Mouse (Mus musculus): Measurements from ENCODE around the gene Begain. TPM values are rescaled to one million over a fixed set of nuclear protein-coding genes. Genes with fewer than 3 reads are reported as not detected.

Gene Begain
- polyA plus RNA-seq (2016; fragmentation: Nextera tagmentation; extraction: Ambion mirVana) = 2.2 and 2.3 TPM in 2 replicates

DNA sequence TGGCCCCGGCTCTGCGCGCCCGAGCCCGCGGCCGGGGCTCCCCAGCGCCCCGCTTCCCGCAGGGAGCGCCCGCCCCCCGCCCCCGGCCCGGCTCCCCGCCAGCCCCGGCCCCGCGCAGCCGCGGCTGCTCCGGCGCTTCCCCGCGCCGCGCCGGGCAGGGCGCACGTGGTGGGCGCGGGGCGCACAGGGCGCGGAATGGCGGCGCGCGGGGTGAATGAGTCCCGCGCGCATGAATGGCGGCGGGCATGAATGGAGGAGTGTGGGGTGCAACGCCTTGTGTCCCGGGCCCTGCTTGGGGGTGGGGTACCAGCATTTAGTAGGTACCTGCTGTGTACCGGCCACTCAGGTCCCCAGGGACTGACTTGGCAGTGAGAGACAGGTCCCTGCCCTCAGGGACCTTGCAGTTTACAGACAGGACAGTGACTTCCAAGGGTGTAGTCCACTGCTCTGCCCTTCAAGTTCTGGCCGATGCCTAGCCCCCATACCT lies at the start of gene Begain:
TSS of gene Begain (minus strand) at position 51 of the 487 bp plus-strand sequence.
- Histone ChIP-seq H3K27ac (peak within 1 kb of the TSS; percentile 89), H3K4me1 (peaks cover 20% of the 10 kb centered on the region), H3K36me3 (replicated peaks) (no peaks in the 10 kb centered on the region), H3K9me3 (no peaks in the 10 kb centered on the region; the same call in 1 of the 2 replicates), H3K4me3 (peak within 1 kb of the TSS; percentile 66), H3K27me3 (ENCODE audit: poor library complexity, severe bottlenecking) (peaks cover 55% of the 10 kb centered on the region)
- WGBS = 2% methylated on average over 48 of the region's 48 CpGs
- DNase-seq (ENCODE audit: extremely low spot score, low spot score) = no peak

DNA sequence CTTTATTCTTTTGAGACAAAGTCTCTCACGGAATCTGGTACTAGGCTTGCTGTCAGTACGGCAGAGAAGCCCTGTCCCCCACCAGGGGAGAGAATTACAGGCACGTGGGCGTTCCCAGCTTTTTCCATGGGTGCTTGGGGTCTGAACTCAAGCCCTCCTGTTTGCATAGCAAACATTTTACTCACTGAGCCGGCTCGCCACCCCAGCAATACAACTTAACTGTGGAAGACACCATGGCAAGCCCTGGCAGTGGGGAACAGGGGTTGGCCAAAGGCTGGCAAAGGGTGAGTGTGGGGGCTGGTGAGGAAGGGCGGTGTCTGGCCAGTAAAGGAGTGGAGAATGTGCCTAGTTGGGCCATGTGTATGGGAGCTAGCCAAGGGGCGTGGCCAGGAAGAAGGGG lies 47.7 kb upstream of the Begain start:
- Histone ChIP-seq H3K4me1 (peaks cover 17% of the 10 kb centered on the region), H3K27me3 (ENCODE audit: poor library complexity, severe bottlenecking) (no peaks in the 10 kb centered on the region)
- 70% methylated on average over 8 of the region's 8 CpGs for WGBS

DNA sequence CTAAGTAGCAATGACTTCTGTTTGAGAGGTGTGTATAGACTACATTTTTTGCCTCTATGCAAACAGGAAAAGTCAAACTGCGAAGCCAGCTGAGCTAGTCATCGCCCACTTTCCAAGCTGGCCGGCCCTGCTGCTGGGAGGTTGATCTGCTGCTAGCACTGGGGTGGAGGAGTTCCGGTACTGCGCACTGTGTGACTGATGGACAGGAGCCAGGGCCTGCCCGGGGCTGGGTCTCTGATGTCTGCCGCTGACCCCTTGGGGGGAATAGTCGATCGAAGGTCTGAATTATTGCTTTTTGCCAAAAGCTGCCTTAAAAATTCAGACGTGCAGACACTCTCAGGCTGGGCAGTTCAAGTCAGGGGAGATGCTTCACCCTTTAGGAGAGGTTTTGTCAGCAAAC lies 47.1 kb upstream of the Begain start:
- no peak for DNase-seq (ENCODE audit: extremely low spot score, low spot score)
- Histone ChIP-seq H3K4me1 (peaks cover 17% of the 10 kb centered on the region), H3K27ac (no peak overlapping the region), H3K27me3 (ENCODE audit: poor library complexity, severe bottlenecking) (no peaks in the 10 kb centered on the region), H3K9me3 (no peaks in the 10 kb centered on the region), H3K4me3 (no peak overlapping the region), H3K36me3 (replicated peaks) (no peaks in the 10 kb centered on the region)
- WGBS = 87% methylated on average over 10 of the region's 10 CpGs

More for the DNA sequence above, 47.7 kb upstream of the Begain start:
- Histone ChIP-seq H3K36me3 (replicated peaks) (no peaks in the 10 kb centered on the region), H3K9me3 (no peaks in the 10 kb centered on the region), H3K27ac (no peak overlapping the region), H3K4me3 (no peak overlapping the region)
- no peak for DNase-seq (ENCODE audit: extremely low spot score, low spot score)

DNA sequence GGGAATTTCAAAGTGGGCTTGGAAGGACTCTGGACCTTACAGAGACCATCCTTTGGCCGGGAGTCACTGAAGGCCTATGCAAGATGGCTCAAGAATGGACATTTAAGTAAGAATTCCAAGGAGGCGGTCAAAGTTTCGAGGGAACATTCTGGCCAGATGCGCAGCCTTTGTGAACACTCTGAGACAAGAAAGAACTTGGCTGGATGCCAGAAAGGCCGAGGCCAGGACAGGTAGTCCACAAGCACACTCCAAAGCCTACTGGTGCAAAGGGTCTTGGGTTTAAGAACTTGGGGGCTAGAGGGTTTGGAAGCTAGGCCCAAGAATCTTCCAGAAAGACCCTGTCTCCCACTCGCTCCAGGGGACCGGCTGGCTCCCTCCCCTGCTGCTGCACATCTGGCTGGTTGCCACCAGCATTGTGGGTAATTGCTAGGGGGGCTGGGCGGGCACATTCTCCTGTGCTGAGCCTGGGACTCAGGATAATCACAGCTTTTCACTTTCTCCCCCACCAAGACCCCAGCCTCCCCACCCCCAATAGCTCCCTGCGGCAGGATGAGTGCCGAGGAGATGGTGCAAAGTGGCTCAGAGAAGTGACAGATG lies 45.1 kb upstream of the Begain start:
- Histone ChIP-seq H3K36me3 (replicated peaks) (no peaks in the 10 kb centered on the region), H3K9me3 (no peaks in the 10 kb centered on the region), H3K27me3 (ENCODE audit: poor library complexity, severe bottlenecking) (no peaks in the 10 kb centered on the region), H3K27ac (peak overlapping the region; percentile 51), H3K4me3 (no peak overlapping the region), H3K4me1 (peaks cover 17% of the 10 kb centered on the region)
- DNase-seq (ENCODE audit: extremely low spot score, low spot score) = no peak
- 68% methylated on average over 10 of the region's 10 CpGs for WGBS

DNA sequence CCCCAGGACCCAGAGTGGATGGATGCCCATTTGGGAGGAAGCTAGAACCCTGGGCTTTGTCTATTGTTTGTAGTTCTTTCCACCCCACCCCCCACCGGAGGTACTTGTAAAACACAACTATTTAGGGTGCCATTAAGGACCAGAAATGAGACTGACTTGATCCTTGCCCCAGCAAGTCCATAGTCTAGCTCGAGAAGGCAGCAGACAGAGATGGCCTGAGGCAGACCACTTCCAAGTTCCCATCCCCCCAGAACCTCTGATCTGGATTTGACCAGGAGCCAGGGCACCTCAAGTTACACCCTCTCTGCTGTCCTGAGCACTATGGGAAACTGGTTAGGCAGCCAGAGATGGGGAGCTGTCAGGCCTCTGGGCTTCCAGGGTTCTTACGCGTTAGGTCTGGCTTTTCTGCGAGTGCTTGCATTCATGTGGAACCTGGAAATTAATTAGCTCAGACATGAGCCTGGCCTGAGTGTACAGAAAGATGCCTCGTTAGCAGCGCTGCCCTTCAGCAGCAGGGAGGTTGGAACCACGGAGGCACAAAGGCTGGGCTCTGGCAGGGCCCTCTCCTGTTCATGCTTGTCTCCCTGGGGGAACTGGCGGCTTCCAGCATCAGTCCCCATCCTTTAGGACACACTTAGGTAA lies 44.5 kb upstream of the Begain start:
- no peak for DNase-seq (ENCODE audit: extremely low spot score, low spot score)
- WGBS = 58% methylated on average over 9 of the region's 9 CpGs
- peak overlapping the region; percentile 51; the same call in 1 of the 2 replicates for H3K27ac ChIP-seq

DNA sequence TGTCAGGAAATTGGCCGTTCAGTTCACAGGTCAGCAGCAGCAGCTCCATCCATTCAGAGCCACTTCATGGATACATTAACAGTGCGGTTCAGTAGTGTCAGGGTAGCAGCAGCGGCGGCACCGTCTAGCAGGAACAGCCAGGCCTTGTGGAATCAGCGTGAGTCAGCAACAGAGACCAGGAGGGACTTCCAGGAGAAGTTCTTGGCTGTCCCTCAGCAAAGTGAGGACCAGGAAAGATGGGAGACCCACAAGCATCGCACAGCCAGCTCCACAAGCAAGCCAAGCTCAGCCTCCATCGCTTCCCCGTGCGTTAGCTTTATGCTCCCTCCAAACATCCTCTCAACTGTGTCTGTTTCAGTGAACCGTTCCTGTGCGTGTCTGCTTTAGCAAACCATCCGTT lies 40.9 kb upstream of the Begain start:
- WGBS = 92% methylated on average over 13 of the region's 13 CpGs
- no peaks in the 10 kb centered on the region for H3K36me3 ChIP-seq (replicated peaks)
- H3K27me3 ChIP-seq (ENCODE audit: poor library complexity, severe bottlenecking) = no peaks in the 10 kb centered on the region
- peaks cover 15% of the 10 kb centered on the region for H3K4me1 ChIP-seq
- H3K27ac ChIP-seq = no peak overlapping the region
- no peak for DNase-seq (ENCODE audit: extremely low spot score, low spot score)
- H3K9me3 ChIP-seq = 0 out of 2 replicates have a peak, but pooled peaks cover 5% of the 10 kb centered on the region
- H3K4me3 ChIP-seq = no peak overlapping the region

More for the DNA sequence above, 44.5 kb upstream of the Begain start:
- H3K9me3 ChIP-seq = no peaks in the 10 kb centered on the region
- no peak overlapping the region for H3K4me3 ChIP-seq
- peaks cover 17% of the 10 kb centered on the region for H3K4me1 ChIP-seq
- H3K36me3 ChIP-seq (replicated peaks) = no peaks in the 10 kb centered on the region
- H3K27me3 ChIP-seq (ENCODE audit: poor library complexity, severe bottlenecking) = no peaks in the 10 kb centered on the region

DNA sequence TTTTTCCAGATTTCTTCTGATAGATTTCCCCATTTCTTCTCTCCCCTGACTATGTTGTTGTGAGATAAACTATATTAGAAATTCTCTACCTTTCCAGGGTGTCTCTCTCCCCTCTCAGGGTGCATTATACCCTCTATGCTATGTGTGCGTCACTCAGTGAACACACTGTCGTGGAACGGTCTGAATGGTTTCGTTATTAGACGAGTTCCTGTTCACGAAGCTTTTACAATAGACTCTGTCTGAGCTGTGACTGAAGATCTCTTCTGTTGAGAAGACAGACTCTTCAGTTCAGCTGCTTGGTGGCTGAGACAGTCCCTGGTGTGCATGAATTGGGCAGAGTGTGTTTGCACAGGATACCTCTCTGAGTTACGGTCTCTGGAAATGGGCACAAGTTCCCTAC lies 32.4 kb upstream of the Begain start:
- H3K27me3 ChIP-seq (ENCODE audit: poor library complexity, severe bottlenecking) = no peaks in the 10 kb centered on the region
- no peaks in the 10 kb centered on the region for H3K9me3 ChIP-seq
- WGBS = 91% methylated on average over 7 of the region's 7 CpGs

DNA sequence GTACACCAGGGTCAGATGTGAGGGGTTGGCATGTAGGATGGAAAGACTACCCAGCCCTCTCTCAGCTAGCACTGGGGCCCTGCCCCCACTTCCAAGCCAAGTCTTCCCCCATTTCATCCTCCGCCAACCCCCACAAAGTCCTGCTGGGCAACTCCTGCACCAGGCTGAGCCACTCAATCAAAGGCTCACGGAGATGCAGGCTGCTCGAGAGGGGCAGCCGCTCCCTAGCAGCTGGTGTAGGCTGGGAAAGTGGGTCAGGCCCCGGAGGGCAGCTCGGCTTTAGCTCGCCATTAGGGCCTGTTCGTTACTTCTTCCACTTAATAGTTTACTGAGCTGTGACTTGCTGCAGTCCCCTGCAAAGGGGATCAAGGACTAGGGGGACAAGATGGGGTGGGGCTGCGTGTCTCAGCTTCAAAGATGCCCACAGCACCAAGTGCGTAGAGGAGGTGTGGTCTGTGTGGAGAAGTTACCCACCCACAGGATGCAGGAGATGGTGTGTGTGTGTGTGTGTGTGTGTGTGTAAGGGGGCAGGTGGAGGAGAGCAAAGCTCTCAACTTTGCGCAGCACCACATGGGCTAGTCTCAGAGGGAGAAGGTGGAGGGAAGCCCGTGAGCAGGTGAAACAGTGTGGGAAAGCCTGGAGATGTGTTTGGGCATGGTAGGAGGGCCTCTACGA lies 22.6 kb upstream of the Begain start:
- Histone ChIP-seq H3K27me3 (ENCODE audit: poor library complexity, severe bottlenecking) (no peaks in the 10 kb centered on the region), H3K9me3 (no peaks in the 10 kb centered on the region), H3K36me3 (replicated peaks) (no peaks in the 10 kb centered on the region), H3K4me3 (no peak overlapping the region), H3K27ac (no peak overlapping the region), H3K4me1 (no peaks in the 10 kb centered on the region)
- DNase-seq (ENCODE audit: extremely low spot score, low spot score) = no peak
- 74% methylated on average over 13 of the region's 13 CpGs for WGBS

More for the DNA sequence above, 32.4 kb upstream of the Begain start:
- H3K4me1 ChIP-seq = no peaks in the 10 kb centered on the region
- no peaks in the 10 kb centered on the region for H3K36me3 ChIP-seq (replicated peaks)
- H3K27ac ChIP-seq = no peak overlapping the region
- no peak overlapping the region for H3K4me3 ChIP-seq
- DNase-seq (ENCODE audit: extremely low spot score, low spot score) = no peak

DNA sequence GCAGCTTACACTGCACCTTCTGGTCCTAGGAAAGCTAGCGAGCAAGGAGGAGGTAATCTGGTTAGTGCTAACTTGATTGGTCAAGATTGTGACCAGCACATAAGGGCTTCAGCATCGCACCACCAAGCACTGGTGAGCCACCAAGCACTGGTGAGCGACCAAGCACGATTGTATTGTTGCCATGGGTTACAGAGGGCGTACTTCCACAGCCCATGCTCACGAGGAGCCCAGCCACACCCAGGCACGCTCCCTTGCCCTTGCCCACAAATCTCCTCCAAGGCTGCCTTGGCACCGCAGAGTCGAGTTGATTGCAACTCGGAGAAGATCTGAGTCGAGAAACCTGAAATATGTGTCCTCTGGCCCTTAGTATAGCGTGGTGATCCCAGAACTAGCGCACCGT lies 22.0 kb upstream of the Begain start:
- 87% methylated on average over 14 of the region's 14 CpGs for WGBS
- DNase-seq (ENCODE audit: extremely low spot score, low spot score) = no peak
- H3K9me3 ChIP-seq = no peaks in the 10 kb centered on the region
- no peaks in the 10 kb centered on the region for H3K27me3 ChIP-seq (ENCODE audit: poor library complexity, severe bottlenecking)
- no peaks in the 10 kb centered on the region for H3K4me1 ChIP-seq
- H3K27ac ChIP-seq = no peak overlapping the region
- H3K4me3 ChIP-seq = no peak overlapping the region
- no peaks in the 10 kb centered on the region for H3K36me3 ChIP-seq (replicated peaks)

DNA sequence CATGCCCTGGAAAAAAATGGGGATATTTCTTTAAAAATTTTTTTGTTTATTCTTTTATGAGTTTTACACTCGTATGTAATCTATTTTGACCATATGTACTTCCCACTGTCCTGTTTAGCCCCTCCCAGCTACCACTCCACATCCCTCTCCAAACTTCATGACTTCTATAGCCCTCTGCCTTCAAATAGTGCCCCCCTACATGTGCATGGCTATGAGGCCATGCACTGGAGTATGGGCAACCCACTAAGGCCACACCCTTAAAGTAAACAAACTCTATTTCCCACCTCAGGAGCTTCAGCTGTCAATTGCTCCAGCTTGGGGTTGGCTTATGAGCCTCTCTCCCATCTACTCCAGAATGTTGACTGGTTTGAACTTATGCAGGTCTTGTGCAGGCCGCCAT lies 18.1 kb upstream of the Begain start:
- no peaks in the 10 kb centered on the region for H3K9me3 ChIP-seq
- no peaks in the 10 kb centered on the region for H3K36me3 ChIP-seq (replicated peaks)
- no peaks in the 10 kb centered on the region for H3K4me1 ChIP-seq
- no peak for DNase-seq (ENCODE audit: extremely low spot score, low spot score)
- H3K4me3 ChIP-seq = no peak overlapping the region
- H3K27me3 ChIP-seq (ENCODE audit: poor library complexity, severe bottlenecking) = no peaks in the 10 kb centered on the region
- 88% methylated on average over 2 of the region's 2 CpGs for WGBS
- no peak overlapping the region for H3K27ac ChIP-seq

DNA sequence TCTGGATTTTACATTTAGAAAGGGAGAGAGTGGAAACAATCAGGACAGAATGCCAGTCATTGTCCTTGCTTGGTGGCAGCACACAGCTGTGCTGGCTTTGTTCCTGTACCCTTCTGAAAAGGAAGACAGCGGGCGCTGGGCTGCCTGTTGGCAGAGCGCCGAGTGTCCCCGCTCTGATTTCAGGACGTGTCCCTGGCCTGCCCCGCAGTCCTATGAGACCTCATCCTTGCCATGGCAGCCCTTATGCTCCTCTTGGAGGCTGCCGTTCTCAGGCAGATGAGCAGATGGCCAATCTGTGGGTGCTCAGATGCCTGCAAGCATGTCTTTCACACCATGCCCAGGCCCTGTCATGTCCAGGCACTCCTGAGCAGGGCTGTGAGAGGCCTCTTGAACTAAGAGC lies 17.7 kb upstream of the Begain start:
- H3K4me1 ChIP-seq = no peaks in the 10 kb centered on the region
- no peaks in the 10 kb centered on the region for H3K9me3 ChIP-seq
- 84% methylated on average over 8 of the region's 8 CpGs for WGBS
- H3K36me3 ChIP-seq (replicated peaks) = no peaks in the 10 kb centered on the region
- no peaks in the 10 kb centered on the region for H3K27me3 ChIP-seq (ENCODE audit: poor library complexity, severe bottlenecking)
- no peak overlapping the region for H3K4me3 ChIP-seq
- H3K27ac ChIP-seq = peak overlapping the region; percentile 4; the same call in 1 of the 2 replicates
- no peak for DNase-seq (ENCODE audit: extremely low spot score, low spot score)

DNA sequence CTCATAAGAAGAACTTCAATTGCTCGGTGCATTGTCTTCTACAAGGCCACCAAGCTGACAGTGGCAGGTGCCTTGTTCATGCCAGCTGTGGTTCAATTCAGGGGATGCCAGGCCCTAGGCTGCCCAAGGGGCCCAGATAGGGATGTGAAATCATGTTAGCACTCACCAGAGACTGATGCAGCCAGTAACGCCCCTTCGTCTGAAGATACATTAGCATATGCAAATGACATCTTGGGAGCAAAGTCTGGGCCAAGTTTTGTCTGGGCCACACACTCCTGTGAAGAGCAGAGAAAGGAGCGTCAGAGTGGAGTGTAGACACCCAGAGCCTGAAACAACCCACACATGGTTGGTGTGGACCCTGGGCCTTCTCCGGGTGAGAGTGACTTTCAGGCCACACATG lies 17.0 kb upstream of the Begain start:
- 88% methylated on average over 5 of the region's 5 CpGs for WGBS
- DNase-seq (ENCODE audit: extremely low spot score, low spot score) = no peak
- Histone ChIP-seq H3K27me3 (ENCODE audit: poor library complexity, severe bottlenecking) (no peaks in the 10 kb centered on the region), H3K9me3 (no peaks in the 10 kb centered on the region), H3K27ac (peak overlapping the region; percentile 4; the same call in 1 of the 2 replicates), H3K36me3 (replicated peaks) (no peaks in the 10 kb centered on the region), H3K4me1 (no peaks in the 10 kb centered on the region), H3K4me3 (no peak overlapping the region)

DNA sequence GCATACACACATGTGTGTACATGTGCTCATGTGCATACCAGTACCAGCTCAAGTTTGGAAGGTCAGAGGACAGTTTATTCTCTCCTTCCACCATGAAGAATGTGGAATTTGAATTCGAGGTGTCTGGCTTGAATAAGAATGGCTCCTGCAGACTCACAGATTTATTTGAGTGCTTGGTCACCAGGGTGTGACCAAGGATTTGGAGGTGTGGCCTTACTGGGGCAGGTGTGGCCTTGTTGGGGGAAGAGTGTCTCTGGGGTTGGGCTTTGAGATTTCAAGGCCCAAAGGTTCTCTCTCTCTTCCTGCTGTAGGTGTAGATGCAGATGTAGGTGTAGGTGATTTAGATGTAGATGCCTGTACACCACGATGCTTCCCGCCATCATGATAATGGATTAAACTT lies 15.5 kb upstream of the Begain start:
- no peaks in the 10 kb centered on the region for H3K9me3 ChIP-seq
- DNase-seq (ENCODE audit: extremely low spot score, low spot score) = no peak
- no peaks in the 10 kb centered on the region for H3K27me3 ChIP-seq (ENCODE audit: poor library complexity, severe bottlenecking)
- 88% methylated on average over 3 of the region's 3 CpGs for WGBS
- H3K36me3 ChIP-seq (replicated peaks) = no peaks in the 10 kb centered on the region
- H3K4me1 ChIP-seq = no peaks in the 10 kb centered on the region
- H3K4me3 ChIP-seq = no peak overlapping the region
- H3K27ac ChIP-seq = no peak overlapping the region
